Mouse (Mus musculus) liver, embryonic 14.5 days (tissue): ENCODE measurements around the gene Stum.

ENCODE experiments used
- CTCF ChIP-seq: IDR thresholded peaks from 2 replicates; pipeline ENCODE4 v1.5.1; 2016; ENCODE audit warnings: antibody characterized with exemption, low read depth, control low read depth
- EP300 ChIP-seq: IDR thresholded peaks from 2 replicates; pipeline ENCODE4 v1.6.1; 2016; ENCODE audit warnings: antibody characterized with exemption, low read depth

GRCm38 (mm10) chr1:180460721-180461120 lies 22.6 kb downstream of the Stum start:
- TF ChIP-seq EP300 (no peak), CTCF (no peak)
